Mouse (Mus musculus) hindbrain, embryonic 15.5 days (tissue): ENCODE measurements around the gene Ciao2b. TPM values are rescaled to one million over a fixed set of nuclear protein-coding genes. Genes with fewer than 3 reads are reported as not detected.

ENCODE experiments used
- ATAC-seq: fragments of 200-750 bp; cut with Nextera tagmentation; 2 replicates; pipeline ENCODE4 v1.8.0; 2017; ENCODE audit warnings: low read depth, moderate number of reproducible peaks, moderate TSS enrichment; ENCODE audit not compliant: low FRiP score
- H3K27ac ChIP-seq: fragments of 300-500 bp; sonication (generic); replicated peaks from 2 replicates; pipeline ENCODE4 v1.5.1; 2015; ENCODE audit warnings: mild to moderate bottlenecking, inconsistent platforms
- H3K27me3 ChIP-seq: fragments of 300-500 bp; sonication (generic); 2 replicates; pipeline ENCODE4 v1.6.1; 2015; ENCODE audit warnings: control low read depth, inconsistent platforms
- H3K36me3 ChIP-seq: fragments of 300-500 bp; sonication (generic); 2 replicates; pipeline ENCODE4 v1.6.1; 2015; ENCODE audit warnings: control low read depth, inconsistent platforms
- H3K4me1 ChIP-seq: fragments of 300-500 bp; sonication (generic); replicated peaks from 2 replicates; pipeline ENCODE4 v1.6.1; 2015; ENCODE audit warnings: control low read depth, inconsistent platforms
- H3K4me2 ChIP-seq: fragments of 300-500 bp; sonication (generic); 2 replicates; pipeline ENCODE4 v1.6.1; 2015; ENCODE audit warnings: moderate library complexity, mild to moderate bottlenecking, inconsistent platforms
- H3K4me3 ChIP-seq: fragments of 300-500 bp; sonication (generic); 2 replicates; pipeline ENCODE4 v1.5.1; 2015; ENCODE audit warnings: mild to moderate bottlenecking, inconsistent platforms
- H3K9ac ChIP-seq: fragments of 300-500 bp; sonication (generic); 2 replicates; pipeline ENCODE4 v1.6.1; 2015; ENCODE audit warnings: inconsistent platforms
- H3K9me3 ChIP-seq: fragments of 300-500 bp; sonication (generic); 2 replicates; pipeline ENCODE4 v1.6.1; 2016; ENCODE audit warnings: control low read depth, inconsistent platforms
- WGBS: fragments of 180-500 bp; shearing (Covaris S2); methylation state at CpG from one replicate; pipeline ENCODE4 v1.1.7; 2015; 5-methylcytosine and 5-hydroxymethylcytosine counted together
- polyA plus RNA-seq: library from polyadenylated mRNA; unstranded; fragments of >200 nt; fragmentation: Nextera tagmentation; extraction: Ambion mirVana; gene quantifications from 2 replicates; pipeline ENCODE4 v1.2.1, GENCODE M21; 2015

The Ciao2b gene
- polyA plus RNA-seq, 1 experiment from 2014 or later, result 125 TPM

DNA sequence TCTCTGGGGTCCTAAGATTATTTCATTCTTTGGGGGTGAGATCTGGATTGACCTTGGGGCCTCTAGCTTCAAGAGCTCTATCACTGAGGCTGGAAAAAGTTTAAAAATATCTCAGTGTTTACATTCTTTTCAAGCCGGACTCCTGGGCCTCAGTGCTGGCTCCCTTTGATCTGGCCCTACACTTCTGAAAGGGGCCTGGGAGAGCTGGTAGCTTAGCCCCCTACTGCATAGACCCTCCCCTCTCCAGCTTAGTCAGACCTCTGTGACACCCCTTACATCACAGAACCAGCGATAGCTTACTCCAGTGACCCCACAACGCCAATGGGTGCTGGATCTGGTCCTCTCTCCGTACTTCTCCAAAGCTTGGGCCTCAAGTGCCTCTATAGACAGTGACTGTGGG lies 30.2 kb downstream of the Ciao2b start:
- no peak overlapping the region for H3K27ac ChIP-seq
- H3K4me3 ChIP-seq, result no peak overlapping the region
- H3K9me3 ChIP-seq, result no peaks in the 10 kb centered on the region
- H3K9ac ChIP-seq, result no peak overlapping the region
- H3K4me2 ChIP-seq, result no peak overlapping the region
- H3K27me3 ChIP-seq, result no peaks in the 10 kb centered on the region
- H3K4me1 ChIP-seq, result no peaks in the 10 kb centered on the region
- no peak; the same call in 1 of the 2 replicates for ATAC-seq
- WGBS, result 78% methylated on average over 4 of the region's 4 CpGs
- H3K36me3 ChIP-seq, result no peaks in the 10 kb centered on the region

DNA sequence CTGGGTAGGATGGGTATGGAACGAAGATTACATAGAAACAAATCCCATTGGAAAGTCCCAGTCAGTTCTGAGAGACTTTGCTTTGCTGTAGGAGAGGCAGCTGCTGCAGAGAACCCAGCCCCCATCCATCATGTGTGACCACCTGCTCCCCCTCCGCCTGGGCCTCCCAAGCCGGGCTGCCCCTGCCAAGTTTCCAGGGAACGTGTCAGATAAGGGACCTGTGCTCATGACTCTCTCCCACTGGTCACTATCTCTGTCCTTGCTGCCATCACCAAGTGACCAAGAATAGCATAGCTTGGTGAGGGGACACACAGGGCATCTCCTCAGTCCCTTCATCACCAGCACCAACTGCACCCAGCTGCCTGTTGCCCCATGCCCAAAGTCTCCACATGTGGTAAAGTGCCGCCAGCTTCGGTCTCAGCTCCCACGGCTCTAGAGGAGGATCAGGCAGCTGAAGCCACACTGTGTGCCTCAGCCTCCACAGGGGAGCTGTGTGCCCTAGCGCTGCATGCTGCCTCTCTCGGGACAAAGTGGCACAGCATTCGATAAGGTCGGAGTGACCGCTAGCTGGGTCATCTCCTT lies 31.5 kb downstream of the Ciao2b start:
- 73% methylated on average over 12 of the region's 12 CpGs for WGBS
- H3K4me3 ChIP-seq, result no peak overlapping the region
- H3K4me1 ChIP-seq, result no peaks in the 10 kb centered on the region
- H3K9ac ChIP-seq, result no peak overlapping the region
- H3K27ac ChIP-seq, result no peak overlapping the region
- no peaks in the 10 kb centered on the region for H3K36me3 ChIP-seq
- H3K9me3 ChIP-seq, result no peaks in the 10 kb centered on the region
- no peak overlapping the region for H3K4me2 ChIP-seq
- H3K27me3 ChIP-seq, result no peaks in the 10 kb centered on the region
- no peak for ATAC-seq

DNA sequence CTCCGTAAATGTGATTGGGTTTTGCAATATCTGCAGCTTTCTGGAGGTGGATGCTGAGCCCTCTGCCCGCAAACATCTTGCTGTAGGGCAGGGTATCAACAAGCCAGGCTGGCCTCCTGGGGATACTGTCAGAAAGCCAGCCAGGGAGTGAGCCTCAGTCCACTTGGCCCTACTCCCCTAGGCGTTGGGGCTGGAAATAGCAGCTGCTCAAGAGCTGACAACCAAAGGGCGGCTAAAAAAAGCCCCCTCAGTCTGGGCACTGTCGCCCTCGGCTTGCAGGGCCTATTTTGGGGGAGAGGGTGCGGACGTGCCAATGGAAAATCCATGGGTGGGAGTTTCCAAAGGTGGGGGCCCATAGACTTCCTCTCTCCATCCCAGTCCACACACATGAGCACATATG lies 32.5 kb downstream of the Ciao2b start:
- no peak for ATAC-seq
- Histone ChIP-seq H3K9ac (no peak overlapping the region), H3K36me3 (no peaks in the 10 kb centered on the region), H3K27ac (no peak overlapping the region), H3K27me3 (no peaks in the 10 kb centered on the region), H3K9me3 (no peaks in the 10 kb centered on the region), H3K4me2 (no peak overlapping the region), H3K4me1 (no peaks in the 10 kb centered on the region), H3K4me3 (no peak overlapping the region)
- 68% methylated on average over 8 of the region's 8 CpGs for WGBS

DNA sequence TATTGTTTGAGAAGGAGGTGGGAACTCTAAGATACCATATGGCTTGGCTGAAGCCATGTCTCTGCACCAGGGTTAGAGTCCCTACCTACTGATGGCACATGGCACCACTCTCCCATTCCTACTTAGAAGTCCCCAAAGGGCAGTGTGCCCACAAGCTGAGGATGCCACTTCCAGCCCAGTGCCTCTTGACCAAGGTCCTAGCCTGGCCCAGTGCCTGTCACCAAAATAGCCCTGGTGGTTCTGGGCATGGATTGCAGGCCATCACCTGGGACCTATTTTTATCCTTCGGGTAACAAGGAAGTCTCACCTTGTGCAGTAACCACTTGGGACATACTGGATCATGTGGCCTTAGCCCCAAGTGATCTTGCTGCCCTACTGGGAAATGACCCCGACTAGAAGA lies 33.8 kb downstream of the Ciao2b start:
- no peaks in the 10 kb centered on the region for H3K9me3 ChIP-seq
- H3K36me3 ChIP-seq, result no peaks in the 10 kb centered on the region
- no peak overlapping the region for H3K9ac ChIP-seq
- no peak overlapping the region for H3K4me2 ChIP-seq
- ATAC-seq, result no peak
- no peaks in the 10 kb centered on the region; the same call in 1 of the 2 replicates for H3K4me1 ChIP-seq
- H3K27me3 ChIP-seq, result no peaks in the 10 kb centered on the region
- 84% methylated on average over 2 of the region's 2 CpGs for WGBS
- H3K4me3 ChIP-seq, result no peak overlapping the region
- H3K27ac ChIP-seq, result no peak overlapping the region

DNA sequence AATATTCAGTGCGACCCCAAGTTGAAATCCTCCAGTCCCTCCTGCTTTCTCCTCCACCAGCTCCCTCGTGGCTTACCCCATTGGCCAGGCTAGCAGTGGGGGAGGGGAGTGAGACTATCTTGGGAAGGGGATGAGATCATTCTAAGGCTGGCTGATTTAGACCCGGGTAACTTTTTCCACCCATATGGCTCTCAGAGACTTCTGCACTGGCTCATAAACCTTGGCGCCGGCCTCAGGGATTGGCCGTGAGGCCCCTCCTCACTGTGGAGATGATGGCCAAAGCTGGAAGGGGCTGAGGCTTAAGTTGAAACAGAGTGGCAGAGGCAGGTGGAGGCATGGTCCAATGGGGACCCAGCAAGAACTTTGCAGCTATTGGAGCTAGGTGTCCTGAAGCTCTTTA lies 35.4 kb downstream of the Ciao2b start:
- H3K4me3 ChIP-seq, result no peak overlapping the region
- ATAC-seq, result no peak
- no peaks in the 10 kb centered on the region for H3K36me3 ChIP-seq
- no peak overlapping the region for H3K4me2 ChIP-seq
- H3K9ac ChIP-seq, result no peak overlapping the region
- 58% methylated on average over 6 of the region's 6 CpGs for WGBS
- H3K9me3 ChIP-seq, result no peaks in the 10 kb centered on the region
- peaks cover 9% of the 10 kb centered on the region; the same call in 1 of the 2 replicates for H3K4me1 ChIP-seq
- H3K27me3 ChIP-seq, result peaks cover 6% of the 10 kb centered on the region; the same call in 1 of the 2 replicates
- no peak overlapping the region for H3K27ac ChIP-seq

DNA sequence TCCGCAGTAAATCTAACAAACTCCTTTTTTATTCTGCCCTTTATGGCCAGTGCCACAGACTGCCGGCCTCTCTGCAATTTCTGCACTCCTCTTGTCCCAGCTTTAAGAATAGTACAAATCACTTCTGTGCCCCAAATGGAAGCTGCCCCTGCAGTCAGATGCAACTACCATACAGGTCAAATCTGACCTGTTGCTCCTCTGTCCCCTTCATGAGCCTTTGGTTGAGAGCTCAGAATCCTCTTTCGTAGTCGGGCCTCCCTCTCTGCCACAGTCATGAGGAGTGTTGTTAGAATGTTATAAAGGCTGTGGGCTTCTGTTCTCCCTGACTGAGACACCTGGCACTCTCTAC lies 38.5 kb downstream of the Ciao2b start:
- no peaks in the 10 kb centered on the region for H3K9me3 ChIP-seq
- H3K27ac ChIP-seq, result no peak overlapping the region
- no peaks in the 10 kb centered on the region for H3K36me3 ChIP-seq
- no peak overlapping the region; the same call in 1 of the 2 replicates for H3K4me2 ChIP-seq
- ATAC-seq, result no peak
- H3K27me3 ChIP-seq, result peaks cover 6% of the 10 kb centered on the region; the same call in 1 of the 2 replicates
- peaks cover 9% of the 10 kb centered on the region; the same call in 1 of the 2 replicates for H3K4me1 ChIP-seq
- H3K9ac ChIP-seq, result no peak overlapping the region
- 72% methylated on average over 4 of the region's 4 CpGs for WGBS
- no peak overlapping the region for H3K4me3 ChIP-seq

DNA sequence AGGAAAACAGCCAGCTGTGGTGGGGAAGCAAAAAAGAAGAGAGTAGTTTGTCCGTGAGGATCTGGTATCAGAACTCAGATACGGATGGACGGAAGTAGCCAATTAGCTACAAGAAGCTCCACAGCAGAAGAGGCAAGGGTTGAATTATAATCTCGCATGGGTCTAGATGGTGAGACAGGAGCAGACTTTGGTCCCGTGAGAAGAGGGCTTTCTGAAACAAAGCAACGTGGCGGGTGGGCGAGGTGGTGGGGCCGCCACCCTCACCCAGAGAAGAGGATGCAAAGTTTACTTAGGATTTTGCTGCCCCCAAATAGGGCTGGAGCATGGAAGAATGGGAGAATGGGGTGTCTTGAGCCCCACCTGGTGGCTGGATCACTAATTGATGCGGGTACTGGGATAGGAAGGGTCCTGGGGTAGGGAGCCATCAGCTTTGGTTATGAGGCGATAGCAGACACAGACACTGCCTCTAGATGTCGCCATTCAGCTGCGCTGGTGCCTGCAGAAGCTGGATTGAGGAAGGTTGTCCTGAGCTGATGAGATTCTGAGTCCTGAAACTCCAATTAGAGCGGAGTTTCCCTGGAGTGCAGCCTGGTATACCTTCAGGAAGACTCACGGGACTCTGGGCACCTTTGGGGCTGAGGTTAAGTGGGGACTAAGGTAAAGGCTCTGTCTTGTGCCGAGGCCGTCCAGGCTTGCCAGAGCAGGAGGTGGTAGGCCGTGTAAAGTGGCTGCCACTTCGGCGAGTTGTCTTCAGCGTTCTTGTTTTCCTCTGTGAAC lies 39.1 kb downstream of the Ciao2b start:
- 19% methylated on average over 21 of the region's 21 CpGs for WGBS
- Histone ChIP-seq H3K9me3 (no peaks in the 10 kb centered on the region), H3K4me3 (peak overlapping the region; percentile 25), H3K27me3 (peaks cover 6% of the 10 kb centered on the region; the same call in 1 of the 2 replicates), H3K36me3 (no peaks in the 10 kb centered on the region), H3K27ac (no peak overlapping the region), H3K4me2 (peak overlapping the region; percentile 63), H3K4me1 (peaks cover 9% of the 10 kb centered on the region; the same call in 1 of the 2 replicates), H3K9ac (peak overlapping the region; percentile 5; the same call in 1 of the 2 replicates)
- ATAC-seq, result peak; percentile 94

DNA sequence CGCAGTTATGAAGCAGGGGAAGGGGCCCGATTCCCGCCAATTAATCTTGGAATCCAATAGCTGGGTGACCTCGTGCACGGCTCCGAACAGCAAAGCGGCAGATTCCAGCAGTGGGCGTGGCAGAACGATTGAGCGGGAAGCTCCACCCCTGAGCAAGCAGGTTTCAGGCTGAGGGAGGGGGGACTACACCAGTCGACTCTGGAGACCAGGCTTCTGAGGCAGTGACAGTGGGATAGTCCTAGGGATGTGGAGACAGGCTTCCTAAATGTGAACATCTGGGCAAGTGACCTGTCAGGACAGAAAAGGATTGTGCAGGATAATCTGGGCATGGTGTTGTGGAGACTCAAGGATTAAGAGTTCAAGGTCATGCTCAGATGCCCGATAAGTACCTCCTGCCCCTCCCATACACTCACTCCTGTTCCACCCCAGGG lies 39.8 kb downstream of the Ciao2b start:
- Histone ChIP-seq H3K9me3 (no peaks in the 10 kb centered on the region), H3K27ac (no peak overlapping the region), H3K4me3 (peak overlapping the region; percentile 25), H3K4me1 (peaks cover 9% of the 10 kb centered on the region; the same call in 1 of the 2 replicates), H3K9ac (peak overlapping the region; percentile 5; the same call in 1 of the 2 replicates), H3K4me2 (peak overlapping the region; percentile 63), H3K36me3 (no peaks in the 10 kb centered on the region), H3K27me3 (peaks cover 6% of the 10 kb centered on the region; the same call in 1 of the 2 replicates)
- under 1% methylated on average over 12 of the region's 12 CpGs for WGBS
- 0 out of 2 replicates have a peak, but pooled peaks have one; percentile 27 for ATAC-seq

DNA sequence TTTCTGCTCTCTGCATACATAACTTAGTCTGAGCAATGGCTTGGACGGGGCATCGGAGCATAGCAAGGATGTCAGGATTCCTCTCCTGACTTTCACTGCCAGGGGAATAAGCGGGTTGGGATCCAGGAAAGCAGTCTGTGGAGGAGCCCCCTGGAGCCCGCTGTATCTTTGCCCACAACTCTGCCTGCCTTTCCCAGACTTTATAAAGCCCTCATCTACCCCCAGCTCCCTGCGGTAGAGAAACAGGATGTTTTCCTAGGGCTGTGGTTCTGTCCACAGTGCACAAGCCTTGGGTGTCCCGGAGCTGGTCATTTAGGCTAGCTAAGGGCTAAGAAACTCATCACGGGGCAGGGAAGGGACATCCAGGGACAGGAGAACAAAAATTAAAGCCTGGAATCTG lies 40.4 kb downstream of the Ciao2b start:
- Histone ChIP-seq H3K27ac (no peak overlapping the region), H3K9me3 (no peaks in the 10 kb centered on the region), H3K9ac (no peak overlapping the region), H3K4me3 (no peak overlapping the region), H3K4me1 (peaks cover 9% of the 10 kb centered on the region; the same call in 1 of the 2 replicates), H3K4me2 (peak overlapping the region; percentile 63; the same call in 1 of the 2 replicates), H3K36me3 (no peaks in the 10 kb centered on the region), H3K27me3 (peaks cover 6% of the 10 kb centered on the region; the same call in 1 of the 2 replicates)
- WGBS, result 25% methylated on average over 7 of the region's 7 CpGs
- ATAC-seq, result no peak

DNA sequence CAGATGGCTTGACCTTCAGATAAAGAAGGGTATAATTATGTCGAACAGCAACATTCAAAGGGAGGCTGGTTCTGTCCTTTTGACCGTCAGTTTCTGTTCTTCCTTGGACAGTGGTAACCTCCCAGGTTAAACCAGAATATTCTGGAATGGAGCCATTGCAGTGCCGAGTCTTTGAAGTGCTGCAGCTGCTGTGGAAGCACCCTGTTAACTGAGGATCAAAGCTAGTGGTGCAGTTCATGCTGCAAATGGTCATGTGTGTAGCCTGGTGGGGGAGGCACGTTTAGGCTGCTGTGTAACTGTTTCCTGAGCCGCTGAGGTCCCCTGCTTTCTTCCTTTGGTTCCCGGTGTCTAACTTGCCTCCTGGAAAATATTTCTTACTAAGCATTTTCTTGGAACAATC lies 43.3 kb downstream of the Ciao2b start:
- H3K36me3 ChIP-seq, result peaks cover 15% of the 10 kb centered on the region
- H3K9ac ChIP-seq, result no peak overlapping the region
- no peak overlapping the region for H3K4me3 ChIP-seq
- peaks cover 9% of the 10 kb centered on the region; the same call in 1 of the 2 replicates for H3K4me1 ChIP-seq
- no peaks in the 10 kb centered on the region for H3K9me3 ChIP-seq
- H3K27me3 ChIP-seq, result peaks cover 6% of the 10 kb centered on the region; the same call in 1 of the 2 replicates
- H3K27ac ChIP-seq, result no peak overlapping the region
- WGBS, result 67% methylated on average over 6 of the region's 6 CpGs
- ATAC-seq, result no peak
- no peak overlapping the region for H3K4me2 ChIP-seq

DNA sequence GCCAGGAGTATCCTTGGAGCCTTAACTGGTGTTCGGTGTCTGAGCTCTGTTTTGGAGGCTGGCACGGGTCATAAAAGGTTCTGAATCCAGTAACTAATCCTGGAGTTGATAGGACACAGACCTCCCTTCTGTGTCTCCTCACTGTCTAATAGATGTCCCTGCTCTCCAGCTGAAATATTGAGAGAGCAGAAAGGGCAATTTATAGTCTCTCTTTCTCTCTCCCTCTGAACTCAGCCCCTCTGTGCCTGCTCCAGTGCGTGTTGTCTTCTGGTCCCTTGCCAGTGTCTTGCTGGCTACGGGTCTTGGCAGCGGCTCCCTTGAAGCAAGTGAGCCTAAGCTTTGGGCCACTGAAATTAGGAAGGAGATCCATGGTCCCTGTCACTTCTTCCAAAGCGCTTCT lies 44.1 kb downstream of the Ciao2b start:
- no peak for ATAC-seq
- H3K9ac ChIP-seq, result no peak overlapping the region
- peaks cover 6% of the 10 kb centered on the region; the same call in 1 of the 2 replicates for H3K27me3 ChIP-seq
- no peak overlapping the region for H3K27ac ChIP-seq
- no peak overlapping the region for H3K4me2 ChIP-seq
- H3K4me1 ChIP-seq, result peaks cover 10% of the 10 kb centered on the region; the same call in 1 of the 2 replicates
- WGBS, result 79% methylated on average over 6 of the region's 6 CpGs
- H3K9me3 ChIP-seq, result no peaks in the 10 kb centered on the region
- H3K4me3 ChIP-seq, result no peak overlapping the region
- H3K36me3 ChIP-seq, result peaks cover 15% of the 10 kb centered on the region
